Mouse (Mus musculus) olfactory bulb, adult 2 months (tissue): ENCODE measurements around the gene Sec24d. TPM values are rescaled to one million over a fixed set of nuclear protein-coding genes. Genes with fewer than 3 reads are reported as not detected.

Experiments used
- H3K27ac ChIP-seq: fragments of 200-500 bp; 2 replicates; pipeline ENCODE4 v1.5.1; 2012; ENCODE audit warnings: low read depth, low read length; ENCODE audit not compliant: insufficient read depth
- H3K4me1 ChIP-seq: fragments of 200-500 bp; 2 replicates; pipeline ENCODE4 v1.6.1; 2012; ENCODE audit warnings: low read length; ENCODE audit not compliant: control insufficient read depth, insufficient read depth
- H3K4me3 ChIP-seq: fragments of 200-500 bp; 2 replicates; pipeline ENCODE4 v1.5.1; 2012; ENCODE audit warnings: mild to moderate bottlenecking, low read depth, low read length, moderate library complexity; ENCODE audit not compliant: insufficient read depth
- CTCF ChIP-seq: fragments of 200-500 bp; IDR thresholded peaks from 2 replicates; pipeline ENCODE4 v1.5.1; 2012; ENCODE audit warnings: low read depth, mild to moderate bottlenecking, low read length, moderate library complexity; ENCODE audit not compliant: insufficient read depth
- POLR2A ChIP-seq: fragments of 200-500 bp; IDR thresholded peaks from 2 replicates; pipeline ENCODE4 v1.6.1; 2012; ENCODE audit warnings: mild to moderate bottlenecking, low read depth, low read length, moderate library complexity; ENCODE audit not compliant: insufficient read depth
- WGBS: fragments of 180-500 bp; shearing (Covaris S2); methylation state at CpG from one replicate; pipeline ENCODE4 v1.1.7; 2018; 5-methylcytosine and 5-hydroxymethylcytosine counted together
- polyA plus RNA-seq: library from polyadenylated mRNA; stranded (reverse); fragments of >200 nt; gene quantifications from 2 replicates; pipeline ENCODE4 v1.2.4, GENCODE M21; 2012; ENCODE audit warnings: low replicate concordance; ENCODE audit not compliant: missing spikeins, insufficient read depth, insufficient read length

Sec24d gene
- polyA plus RNA-seq, 1 experiment = not detected

DNA sequence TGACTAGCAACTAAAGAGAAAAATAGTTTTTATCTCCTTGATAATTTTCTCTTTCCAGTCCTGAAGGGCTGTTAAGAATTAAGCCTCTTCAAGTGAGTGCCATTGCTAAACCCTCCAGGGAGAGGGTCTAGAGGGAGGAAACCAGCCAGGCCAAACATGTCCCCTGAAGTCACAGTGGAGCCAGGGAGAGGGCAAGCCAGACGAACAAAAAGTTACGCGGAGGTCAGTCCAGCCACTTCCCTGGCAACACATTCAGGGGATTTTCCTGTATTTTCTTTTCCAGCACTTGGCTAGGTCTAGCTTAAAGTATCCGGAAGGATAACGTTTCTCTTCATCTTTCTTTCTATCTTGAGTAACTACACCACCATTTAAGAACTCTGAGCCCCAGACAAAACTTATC, 22.9 kb upstream of the Sec24d start:
- H3K4me1 ChIP-seq = 0 out of 2 replicates have a peak, but pooled peaks cover 2% of the 10 kb centered on the region
- TF ChIP-seq CTCF = no peak
- TF ChIP-seq POLR2A = no peak
- H3K27ac ChIP-seq = no peak overlapping the region
- H3K4me3 ChIP-seq = no peak overlapping the region
- 70% methylated on average over 5 of the region's 5 CpGs for WGBS

DNA sequence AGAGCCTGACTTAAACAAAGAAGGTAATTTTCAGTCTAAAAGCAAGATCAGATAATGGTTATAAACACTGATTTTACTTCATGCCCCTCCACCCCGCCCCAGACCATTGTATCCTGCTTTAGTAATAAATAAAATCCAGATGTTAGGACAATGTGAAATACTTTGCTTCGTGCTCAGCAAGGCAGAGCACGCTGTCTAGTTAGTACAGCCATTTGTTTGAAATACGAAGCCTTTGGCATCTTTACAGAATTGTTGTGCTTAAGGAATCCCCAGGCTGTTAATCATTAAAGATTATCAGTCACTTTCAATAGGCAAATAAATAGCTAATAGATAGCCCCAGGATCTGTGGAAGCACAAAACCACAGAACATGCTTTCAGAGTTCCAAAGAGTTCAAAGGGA, 21.6 kb upstream of the Sec24d start:
- no peak for TF ChIP-seq CTCF
- TF ChIP-seq POLR2A = no peak
- Histone ChIP-seq H3K4me3 (no peak overlapping the region), H3K27ac (no peak overlapping the region), H3K4me1 (0 out of 2 replicates have a peak, but pooled peaks cover 2% of the 10 kb centered on the region)
- WGBS = 55% methylated on average over 4 of the region's 4 CpGs

DNA sequence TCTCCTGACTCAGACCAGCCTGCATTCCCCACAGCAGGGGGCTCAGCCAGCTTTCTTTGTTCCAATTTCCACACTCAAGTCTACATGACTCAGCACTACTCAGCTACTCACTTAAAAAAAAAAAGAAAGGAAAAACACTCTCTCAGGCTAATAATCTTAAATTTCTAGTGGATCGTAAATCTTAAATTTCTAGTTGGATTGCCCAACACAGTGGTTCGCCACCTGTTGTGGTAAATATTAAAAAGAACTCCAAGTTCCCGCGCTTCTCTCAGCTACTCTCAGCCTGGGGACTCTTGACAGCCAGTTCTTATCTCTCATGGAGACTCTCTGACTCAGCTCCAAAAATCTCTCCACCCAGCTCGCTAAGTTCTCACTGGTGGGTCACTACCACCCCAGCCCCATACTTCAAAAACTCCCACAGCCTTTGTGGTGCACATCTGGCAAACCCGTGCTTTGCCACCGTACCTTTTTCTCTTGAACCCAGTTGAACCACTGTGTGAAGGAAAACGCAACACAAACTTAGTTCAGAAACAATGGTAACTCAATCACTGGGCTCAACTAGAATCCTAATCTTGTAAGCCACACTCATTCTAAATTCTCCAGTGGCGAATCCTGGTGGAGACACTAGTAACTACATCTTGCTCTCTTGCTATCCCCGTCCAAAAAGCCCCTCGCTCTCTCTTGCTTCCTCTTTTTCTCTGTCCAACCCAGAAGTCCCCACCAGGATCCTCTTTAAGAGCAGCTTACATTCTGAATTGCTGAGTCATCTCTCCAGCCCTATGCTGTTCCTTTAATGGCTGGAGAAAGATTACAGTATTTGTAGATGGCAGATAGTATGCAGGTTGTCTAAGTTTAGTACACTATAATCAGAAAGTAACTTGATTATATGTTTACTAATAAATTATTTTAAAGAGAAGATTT, 10.8 kb upstream of the Sec24d start:
- no peak for TF ChIP-seq CTCF
- TF ChIP-seq POLR2A = no peak
- Histone ChIP-seq H3K4me3 (no peak overlapping the region), H3K4me1 (no peaks in the 10 kb centered on the region), H3K27ac (no peak overlapping the region)
- 81% methylated on average over 11 of the region's 11 CpGs for WGBS

DNA sequence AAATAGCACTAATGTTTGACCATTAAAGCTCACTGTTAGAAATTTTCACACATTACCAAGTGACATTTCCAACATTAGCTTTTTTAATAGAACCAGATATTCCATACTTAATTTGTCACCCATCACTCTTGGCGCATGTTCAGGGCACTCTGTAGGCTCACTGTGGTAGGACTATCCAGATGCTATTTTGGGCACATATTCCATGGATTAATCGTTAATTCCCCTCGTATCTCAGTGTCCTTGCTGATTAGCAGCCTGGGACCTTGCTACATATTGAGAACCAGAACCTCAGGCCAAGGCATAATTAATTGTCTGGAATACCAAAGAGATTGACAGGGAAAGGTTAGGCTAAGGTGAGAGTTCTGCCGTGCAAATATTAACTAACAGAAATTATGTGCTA, 8.5 kb upstream of the Sec24d start:
- Histone ChIP-seq H3K27ac (no peak overlapping the region), H3K4me1 (no peaks in the 10 kb centered on the region), H3K4me3 (no peak overlapping the region)
- no peak for TF ChIP-seq CTCF
- WGBS = 71% methylated on average over 4 of the region's 4 CpGs

DNA sequence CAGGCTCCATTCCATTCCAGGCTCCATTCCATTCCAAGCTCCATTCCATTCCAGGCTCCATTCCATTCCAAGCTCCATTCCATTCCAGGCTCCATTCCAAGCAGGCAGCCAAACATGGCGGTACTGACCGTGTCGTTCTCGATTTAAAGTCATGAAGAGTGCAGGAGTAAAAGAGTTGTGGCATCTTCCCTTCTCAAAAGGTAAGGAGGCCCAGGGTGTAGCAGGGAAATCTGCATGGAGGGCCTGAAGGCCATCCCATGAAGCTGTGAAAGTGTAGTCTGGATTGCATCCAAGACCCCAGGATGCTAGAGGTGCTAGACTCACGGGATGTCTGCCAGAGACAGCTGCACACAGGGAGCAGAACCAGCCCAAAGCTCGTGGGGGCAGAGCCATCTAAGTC, 2.5 kb upstream of the Sec24d start:
- Histone ChIP-seq H3K4me3 (peak overlapping the region; percentile 32; the same call in 1 of the 2 replicates), H3K4me1 (peaks cover 4% of the 10 kb centered on the region; the same call in 1 of the 2 replicates), H3K27ac (no peak overlapping the region)
- TF ChIP-seq POLR2A (no peak), CTCF (no peak)
- 50% methylated on average over 6 of the region's 6 CpGs for WGBS

DNA sequence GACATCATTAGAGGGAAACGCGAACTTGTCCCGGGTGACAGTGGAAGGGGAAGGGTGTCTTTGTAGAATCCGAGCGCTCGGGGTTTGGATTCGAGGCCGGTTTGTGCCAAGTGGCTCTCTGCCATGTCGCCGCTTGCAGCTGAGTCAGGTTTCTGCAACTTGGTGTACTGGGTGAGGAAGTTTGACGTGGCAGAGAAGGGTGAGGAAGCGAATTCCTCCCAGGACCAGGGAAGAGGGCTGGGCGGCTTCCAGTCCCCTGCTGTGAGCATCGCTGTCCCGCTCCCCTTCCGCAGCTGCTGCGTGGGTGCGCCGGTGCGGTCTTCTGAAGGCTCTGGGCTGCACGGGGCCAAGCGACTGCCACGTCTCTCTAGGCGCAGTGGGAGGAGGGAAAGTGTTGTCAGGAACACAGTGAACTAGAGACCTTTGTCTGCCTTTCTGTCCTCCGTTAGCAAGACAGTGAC, 516 bp downstream of the Sec24d start:
- WGBS = under 1% methylated on average over 25 of the region's 25 CpGs
- no peak overlapping the region for H3K27ac ChIP-seq

DNA sequence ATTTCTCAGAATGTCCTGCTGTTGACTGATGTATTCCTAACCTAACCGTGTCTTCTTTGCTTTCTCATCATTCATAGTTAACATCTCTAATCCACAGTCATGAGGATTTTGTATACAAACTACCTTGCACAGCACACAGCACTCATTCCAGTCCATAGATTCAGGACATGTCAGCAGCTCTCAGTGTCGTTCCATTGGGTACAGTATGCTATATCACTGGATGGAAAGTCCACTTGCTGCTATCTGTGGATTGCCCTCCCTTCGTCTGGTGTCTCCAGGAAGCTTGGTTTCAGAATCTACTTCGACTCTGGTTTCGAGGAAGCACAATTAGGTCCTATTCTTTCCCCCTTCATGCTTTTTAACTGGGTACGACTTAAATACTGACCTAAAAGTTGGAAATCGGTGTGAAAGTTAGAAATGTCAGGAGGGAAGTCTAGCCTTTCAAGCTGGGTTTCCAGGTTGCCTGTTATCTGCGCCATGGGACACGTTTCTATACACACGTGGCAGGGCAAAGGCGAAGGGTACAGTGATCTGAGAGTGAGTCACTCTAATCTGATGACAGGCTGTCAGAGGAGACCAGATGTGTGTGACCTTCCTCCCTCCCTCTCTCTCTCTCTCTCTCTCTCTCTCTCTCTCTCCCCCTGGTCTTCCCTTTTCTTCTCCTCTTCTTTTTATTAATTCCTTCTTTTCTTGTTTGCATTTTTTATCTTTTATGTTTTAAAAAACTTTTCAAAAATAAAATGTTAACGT, 15.8 kb downstream of the Sec24d start:
- WGBS = 88% methylated on average over 12 of the region's 12 CpGs
- TF ChIP-seq CTCF (no peak), POLR2A (no peak)
- Histone ChIP-seq H3K4me1 (no peaks in the 10 kb centered on the region), H3K27ac (no peak overlapping the region), H3K4me3 (no peak overlapping the region)

More for the DNA sequence above, 516 bp downstream of the Sec24d start:
- TF ChIP-seq POLR2A (no peak), CTCF (no peak)
- peaks cover 4% of the 10 kb centered on the region; the same call in 1 of the 2 replicates for H3K4me1 ChIP-seq
- peak overlapping the region; percentile 87 for H3K4me3 ChIP-seq

DNA sequence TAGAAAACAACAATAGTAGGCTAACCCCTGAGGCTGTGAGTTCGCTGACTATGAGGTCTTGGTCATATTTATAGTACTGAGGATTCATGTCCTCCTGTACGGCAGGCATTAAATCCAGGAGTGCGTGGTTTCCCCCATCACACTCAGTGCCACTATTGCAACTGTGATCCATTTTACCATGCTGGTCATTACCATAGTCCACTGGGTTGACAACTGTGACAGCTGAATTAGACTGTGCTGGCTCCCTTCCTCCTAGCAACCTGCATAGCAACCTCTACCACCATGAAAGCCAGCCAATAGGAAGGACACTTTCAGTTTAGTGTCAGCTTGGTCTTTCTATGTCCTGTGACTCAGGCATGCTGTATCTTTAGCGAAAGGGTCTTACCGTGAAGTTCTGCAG, 17.0 kb downstream of the Sec24d start:
- TF ChIP-seq POLR2A (no peak), CTCF (no peak)
- Histone ChIP-seq H3K27ac (no peak overlapping the region), H3K4me3 (no peak overlapping the region), H3K4me1 (no peaks in the 10 kb centered on the region)
- WGBS = 97% methylated on average over 5 of the region's 5 CpGs

DNA sequence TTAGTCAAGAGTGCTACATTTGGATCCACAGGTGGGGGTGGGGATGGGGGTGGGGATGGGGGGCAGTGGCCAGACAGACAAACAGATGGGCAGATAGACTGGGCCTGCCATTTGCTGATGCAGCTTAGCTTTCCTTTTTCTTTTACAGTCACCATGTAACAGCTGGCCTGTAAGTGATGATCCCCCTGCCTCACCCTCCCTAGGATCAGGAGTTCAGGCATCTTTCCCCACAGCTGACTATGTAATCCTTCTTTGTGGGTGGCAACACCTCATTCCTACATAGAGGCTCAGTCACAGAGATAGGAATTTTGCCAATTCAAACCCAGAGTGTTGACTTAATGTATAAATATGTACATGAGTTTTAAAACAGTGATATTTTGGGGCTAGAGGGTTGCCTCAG, 18.4 kb downstream of the Sec24d start:
- H3K27ac ChIP-seq = no peak overlapping the region
- no peaks in the 10 kb centered on the region for H3K4me1 ChIP-seq
- no peak for TF ChIP-seq POLR2A

More for the DNA sequence above, 18.4 kb downstream of the Sec24d start:
- H3K4me3 ChIP-seq = no peak overlapping the region
